Mouse (Mus musculus) heart, postnatal 0 days (tissue): ENCODE results near the gene Rps17. TPM values are rescaled to one million over a fixed set of nuclear protein-coding genes. Genes with fewer than 3 reads are reported as not detected.

Experiments
- ATAC-seq: fragments of 200-750 bp; cut with Nextera tagmentation; 2 replicates; pipeline ENCODE4 v1.8.0; 2017; ENCODE audit warnings: low read depth, moderate number of reproducible peaks, moderate library complexity; ENCODE audit not compliant: insufficient read depth
- DNase-seq: peaks from one replicate; pipeline ENCODE4 v3.0.0-alpha.2; 2016; ENCODE audit warnings: low spot score
- H3K27ac ChIP-seq: fragments of 300-500 bp; sonication (generic); 2 replicates; pipeline ENCODE4 v1.5.1; 2014; ENCODE audit warnings: low read depth, mild to moderate bottlenecking
- H3K27me3 ChIP-seq: fragments of 300-500 bp; sonication (generic); 2 replicates; pipeline ENCODE4 v1.6.1; 2014; ENCODE audit warnings: low read length, mixed read lengths; ENCODE audit not compliant: control insufficient read depth, insufficient read depth
- H3K36me3 ChIP-seq: fragments of 300-500 bp; sonication (generic); replicated peaks from 2 replicates; pipeline ENCODE4 v1.6.1; 2014; ENCODE audit warnings: low read length, mixed read lengths; ENCODE audit not compliant: control insufficient read depth, insufficient read depth
- H3K4me1 ChIP-seq: fragments of 300-500 bp; sonication (generic); 2 replicates; pipeline ENCODE4 v1.6.1; 2014; ENCODE audit warnings: antibody characterized with exemption; ENCODE audit not compliant: control insufficient read depth, insufficient read depth
- H3K4me2 ChIP-seq: fragments of 300-500 bp; sonication (generic); 2 replicates; pipeline ENCODE4 v1.6.1; 2014; ENCODE audit warnings: low read depth, mild to moderate bottlenecking, low read length, moderate library complexity
- H3K4me3 ChIP-seq: fragments of 300-500 bp; sonication (generic); 2 replicates; pipeline ENCODE4 v1.5.1; 2014; ENCODE audit warnings: low read depth, low read length
- H3K9ac ChIP-seq: fragments of 300-500 bp; sonication (generic); replicated peaks from 2 replicates; pipeline ENCODE4 v1.6.1; 2014; ENCODE audit warnings: low read depth, low read length, mixed read lengths
- H3K9me3 ChIP-seq: fragments of 300-500 bp; sonication (generic); replicated peaks from 2 replicates; pipeline ENCODE4 v1.6.1; 2016; ENCODE audit warnings: low read length; ENCODE audit not compliant: control insufficient read depth
- CTCF ChIP-seq: IDR thresholded peaks from 2 replicates; pipeline ENCODE4 v1.5.1; 2016; ENCODE audit warnings: antibody characterized with exemption, control low read depth, low read depth
- EP300 ChIP-seq: IDR thresholded peaks from 2 replicates; pipeline ENCODE4 v1.6.1; 2016; ENCODE audit warnings: antibody characterized with exemption, low read depth
- WGBS: fragments of 180-500 bp; shearing (Covaris S2); extraction: QIAGEN DNeasy Blood & Tissue Kit; methylation state at CpG from one replicate; pipeline ENCODE4 v1.1.7; 2014; 5-methylcytosine and 5-hydroxymethylcytosine counted together
- polyA plus RNA-seq: library from polyadenylated mRNA; unstranded; fragments of >200 nt; fragmentation: Nextera tagmentation; extraction: Ambion mirVana; gene quantifications from 2 replicates; pipeline ENCODE4 v1.2.1, GENCODE M21; 2015
- total RNA-seq: library from RNA; depleted of rRNA; stranded (reverse); fragments of >200 nt; gene quantifications from 2 replicates; pipeline ENCODE4 v1.2.3, GENCODE M21; 2014; ENCODE audit warnings: low replicate concordance; rRNA removed

Rps17 gene
- total RNA-seq = 593 and 806 TPM in 2 replicates
- 855 and 860 TPM in 2 replicates for polyA plus RNA-seq

- H3K36me3 ChIP-seq = peaks cover 30% of the 10 kb centered on the region
- DNase-seq = peak; percentile 82
- WGBS = under 1% methylated on average over 82 of the region's 85 CpGs
- ATAC-seq = peak; percentile 91
- H3K4me1 ChIP-seq = peaks cover 16% of the 10 kb centered on the region
- H3K9ac ChIP-seq = peak within 1 kb of the TSS; percentile 98
- peak within 1 kb of the TSS; percentile 93 for H3K4me3 ChIP-seq
- TF ChIP-seq EP300 = 0 out of 2 replicates have a peak, but pooled peaks have one; percentile 75
- TF ChIP-seq CTCF = peak; percentile 97
- no peaks in the 10 kb centered on the region for H3K9me3 ChIP-seq
- H3K27me3 ChIP-seq = no peaks in the 10 kb centered on the region
- H3K4me2 ChIP-seq = peak within 1 kb of the TSS; percentile 86
- peak within 1 kb of the TSS; percentile 90 for H3K27ac ChIP-seq
Measured at GRCm38 (mm10) chr7:81344544-81345446, at the start of gene Rps17. Rps17 (minus strand) TSS chr7:81345254.

GRCm38 (mm10) chr7:81379363-81379762, 34.3 kb upstream of the Rps17 start:
- H3K27ac ChIP-seq = no peak overlapping the region
- DNase-seq = no peak
- TF ChIP-seq EP300 (no peak), CTCF (no peak)
- no peak overlapping the region for H3K4me2 ChIP-seq
- WGBS = 50% methylated on average over 1 of the region's 1 CpGs
- no peaks in the 10 kb centered on the region for H3K36me3 ChIP-seq
- no peaks in the 10 kb centered on the region for H3K4me1 ChIP-seq
- no peak overlapping the region for H3K4me3 ChIP-seq
- H3K9me3 ChIP-seq = no peaks in the 10 kb centered on the region
- no peak for ATAC-seq
- no peak overlapping the region for H3K9ac ChIP-seq
- no peaks in the 10 kb centered on the region for H3K27me3 ChIP-seq

GRCm38 (mm10) chr7:81372337-81372920, 27.4 kb upstream of the Rps17 start:
- H3K9me3 ChIP-seq = no peaks in the 10 kb centered on the region
- WGBS = 7% methylated on average over 11 of the region's 13 CpGs

GRCm38 (mm10) chr7:81371811-81372210, 26.8 kb upstream of the Rps17 start:
- Histone ChIP-seq H3K4me3 (no peak overlapping the region), H3K27ac (no peak overlapping the region), H3K4me1 (no peaks in the 10 kb centered on the region), H3K9ac (no peak overlapping the region), H3K9me3 (no peaks in the 10 kb centered on the region), H3K27me3 (no peaks in the 10 kb centered on the region), H3K36me3 (no peaks in the 10 kb centered on the region), H3K4me2 (no peak overlapping the region)
- ATAC-seq = no peak
- WGBS = 21% methylated on average over 5 of the region's 5 CpGs
- DNase-seq = no peak
- TF ChIP-seq EP300 (no peak), CTCF (no peak)

More at GRCm38 (mm10) chr7:81372337-81372920, 27.4 kb upstream of the Rps17 start:
- ATAC-seq = peak; percentile 27; the same call in 1 of the 2 replicates
- no peak overlapping the region for H3K9ac ChIP-seq
- no peaks in the 10 kb centered on the region for H3K4me1 ChIP-seq
- H3K36me3 ChIP-seq = no peaks in the 10 kb centered on the region
- peak; percentile 30 for DNase-seq
- H3K4me2 ChIP-seq = peak overlapping the region; percentile 48
- no peaks in the 10 kb centered on the region for H3K27me3 ChIP-seq
- H3K27ac ChIP-seq = no peak overlapping the region
- H3K4me3 ChIP-seq = no peak overlapping the region
- no peak for TF ChIP-seq EP300
- TF ChIP-seq CTCF = no peak

- Histone ChIP-seq H3K27me3 (no peaks in the 10 kb centered on the region), H3K36me3 (no peaks in the 10 kb centered on the region), H3K4me1 (no peaks in the 10 kb centered on the region), H3K9me3 (no peaks in the 10 kb centered on the region), H3K4me2 (no peak overlapping the region), H3K4me3 (no peak overlapping the region), H3K9ac (no peak overlapping the region), H3K27ac (no peak overlapping the region)
- ATAC-seq (no peak), DNase-seq (no peak)
- 55% methylated on average over 3 of the region's 3 CpGs for WGBS
- TF ChIP-seq EP300 (no peak), CTCF (no peak)
Measured at GRCm38 (mm10) chr7:81369724-81370123, 24.7 kb upstream of the Rps17 start.
